Mouse (Mus musculus) 416B (cell line): ENCODE data around the gene Snx7.

Source experiments
- DNase-seq: peaks from one replicate; pipeline ENCODE4 v3.0.0; 2011; ENCODE audit warnings: low read depth

Gene Snx7

DNA sequence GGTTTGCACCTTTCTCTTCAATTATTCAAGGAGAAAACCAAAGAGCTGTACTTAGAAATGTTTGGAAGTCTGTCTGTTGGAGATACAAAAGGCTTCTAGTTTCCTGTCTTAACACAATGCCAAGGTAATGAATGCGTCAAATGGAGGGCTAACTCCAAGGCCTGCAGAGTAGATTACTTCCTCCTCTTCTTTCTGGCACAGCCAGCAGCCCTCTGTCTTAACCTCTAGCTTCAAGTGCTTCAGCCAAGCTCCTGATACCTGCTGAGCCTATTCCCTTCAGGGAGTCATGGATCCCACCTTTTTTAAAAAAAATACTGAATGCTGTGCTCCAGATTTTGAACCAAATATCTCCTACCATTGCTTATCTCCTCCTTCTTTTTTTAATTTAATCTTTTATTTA lies 51.1 kb downstream of the Snx7 start:
- no peak for DNase-seq

DNA sequence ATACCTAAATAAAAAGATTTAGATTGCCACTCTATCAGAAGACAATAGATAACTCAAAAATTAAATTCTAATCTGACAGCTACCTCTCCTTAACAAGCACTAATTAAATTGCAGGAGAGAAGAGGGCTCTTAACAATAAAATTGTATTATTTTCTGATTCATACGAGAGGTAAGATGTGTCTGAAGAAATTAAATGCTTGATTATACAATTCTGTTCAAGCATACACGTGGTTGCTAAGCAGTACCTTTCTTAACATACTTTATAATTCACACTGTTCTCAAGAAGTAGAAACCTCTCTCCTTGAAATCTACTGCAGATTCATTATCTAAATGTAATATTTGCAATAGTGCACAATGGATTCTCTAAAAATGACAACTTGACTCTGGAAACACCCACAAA lies 54.5 kb downstream of the Snx7 start:
- no peak for DNase-seq

DNA sequence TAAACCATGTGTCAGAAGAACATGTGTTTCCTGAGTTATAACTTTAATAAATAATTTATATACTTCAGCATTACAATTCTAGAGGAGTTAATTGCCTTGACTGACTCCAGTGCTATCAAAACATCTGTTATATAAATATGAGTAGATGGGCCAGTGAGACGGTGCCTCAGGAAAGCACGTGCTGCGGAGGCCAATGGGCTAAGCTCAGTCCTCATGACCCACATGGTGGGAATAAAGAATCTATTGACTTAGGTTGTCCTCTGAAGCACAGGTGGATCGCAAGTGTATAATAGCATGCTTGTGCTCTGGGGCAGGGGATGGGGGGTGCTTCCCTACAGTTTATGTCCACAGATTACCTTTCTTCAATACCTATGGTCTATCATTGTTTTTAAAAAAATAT lies 56.6 kb downstream of the Snx7 start:
- DNase-seq = no peak

DNA sequence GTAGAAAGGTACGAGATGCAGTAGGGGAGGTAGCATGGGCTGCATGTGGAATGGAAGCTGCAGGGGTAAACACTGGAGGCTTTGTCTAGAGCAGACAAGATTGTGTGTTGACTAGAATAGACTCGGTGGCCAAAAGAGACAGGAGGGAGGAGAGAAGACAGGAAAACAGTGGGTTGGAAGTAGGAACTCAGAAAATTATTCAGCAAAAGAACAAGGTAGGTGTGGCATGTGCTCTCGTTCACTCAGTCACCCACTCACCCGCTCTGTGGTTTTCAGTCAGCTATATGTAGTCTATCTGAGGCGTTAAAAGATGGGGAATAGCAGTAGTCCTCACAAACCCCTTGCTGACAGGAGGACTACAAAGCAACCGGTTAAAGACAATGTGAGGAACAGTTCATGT lies 63.0 kb downstream of the Snx7 start:
- no peak for DNase-seq

DNA sequence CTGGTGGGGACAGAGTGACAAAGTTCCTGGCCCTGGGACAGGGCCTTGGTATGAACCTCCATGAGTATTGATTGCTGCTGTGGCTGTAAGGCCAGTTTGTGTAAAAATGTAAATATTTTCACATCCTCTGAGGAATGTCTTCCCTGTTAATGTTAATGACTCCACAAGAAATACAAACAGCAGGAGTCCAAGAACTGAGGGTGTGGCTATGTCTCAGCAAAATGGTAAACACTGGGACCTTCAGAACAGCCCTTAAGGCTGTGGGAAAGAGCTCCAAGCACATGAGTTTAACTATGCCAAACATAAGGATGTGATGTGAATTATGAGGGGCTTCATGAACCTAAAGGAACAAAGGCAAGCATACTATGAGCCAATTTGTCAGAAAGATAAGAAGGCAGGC lies 74.2 kb downstream of the Snx7 start:
- no peak for DNase-seq

DNA sequence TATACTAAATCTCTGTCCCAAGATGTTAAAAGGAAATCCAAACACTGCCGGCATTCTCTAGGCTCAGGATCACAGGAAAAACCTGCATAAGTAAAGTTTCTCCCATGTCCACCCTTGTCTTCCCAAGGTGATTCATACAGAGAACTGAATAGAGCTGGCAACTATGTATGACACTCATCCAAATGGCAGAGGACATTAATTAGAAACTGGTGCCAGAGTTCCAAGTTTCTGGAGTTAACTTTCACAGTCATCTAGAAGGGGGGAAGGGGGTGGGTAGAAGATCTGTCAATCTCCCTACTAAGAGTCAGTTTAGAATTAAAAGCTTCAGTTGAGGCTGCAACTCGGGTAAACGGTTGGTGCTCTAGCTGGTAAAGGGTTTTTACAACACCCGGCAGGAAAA lies 76.8 kb downstream of the Snx7 start:
- no peak for DNase-seq

DNA sequence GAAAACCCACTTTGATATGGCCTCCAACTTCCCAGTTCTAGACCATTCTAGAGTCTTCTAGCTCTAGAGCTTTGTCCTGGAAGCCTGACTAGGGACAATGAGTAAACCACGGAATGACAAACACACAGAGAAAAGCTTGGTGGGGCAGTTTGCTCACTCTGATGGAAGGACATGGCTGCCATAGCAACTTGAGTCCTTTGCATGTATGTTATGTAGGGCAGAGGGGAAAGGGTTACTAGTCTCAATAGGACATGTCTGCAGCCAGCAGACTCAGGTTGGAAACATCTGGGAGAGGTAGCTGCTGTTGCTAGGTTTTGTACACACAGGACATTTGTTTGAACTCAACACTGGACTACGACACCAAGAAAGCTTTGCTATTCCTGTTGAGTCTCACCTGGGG lies 77.5 kb downstream of the Snx7 start:
- no peak for DNase-seq

DNA sequence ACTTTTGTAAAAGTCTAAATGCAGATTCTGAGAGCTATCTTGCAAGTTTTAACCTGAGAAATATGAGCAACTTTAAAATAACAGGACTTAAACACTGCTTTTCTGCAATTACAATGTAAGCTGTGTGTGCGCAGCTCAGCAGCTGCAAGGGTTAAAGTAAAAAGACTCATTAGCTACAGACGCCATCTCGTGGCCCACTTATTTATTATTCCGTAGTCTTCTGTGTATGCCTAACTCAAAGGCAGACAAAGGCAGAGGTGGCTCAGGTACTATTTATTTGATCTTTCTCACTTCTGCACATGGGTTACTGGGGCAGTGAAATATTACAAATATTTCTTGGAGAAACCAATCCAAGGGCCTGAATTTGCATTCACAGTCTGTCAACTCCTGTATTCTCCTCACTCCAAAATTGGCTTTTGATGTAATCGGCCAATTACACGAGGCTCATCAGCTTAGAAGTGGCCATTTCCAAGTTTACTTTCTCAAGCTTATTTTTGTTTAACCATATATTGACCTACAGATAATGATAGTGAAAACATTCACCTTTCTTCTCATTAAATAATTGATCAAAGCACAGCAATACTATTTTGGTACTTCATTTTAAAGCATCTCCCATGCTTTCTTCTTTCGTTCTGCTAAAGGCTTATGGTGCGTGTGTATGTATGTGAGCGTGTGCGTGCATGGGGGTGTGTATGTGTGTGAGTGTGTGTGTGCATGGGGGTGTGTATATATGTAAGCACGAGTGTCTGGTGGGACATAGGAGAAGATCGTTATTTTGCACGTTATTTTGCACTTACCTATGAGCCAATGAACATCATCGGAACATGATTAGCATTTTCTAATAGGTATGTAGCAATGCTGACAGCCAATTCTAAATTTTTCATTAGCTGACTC lies 79.7 kb downstream of the Snx7 start:
- DNase-seq = peak; percentile 5

DNA sequence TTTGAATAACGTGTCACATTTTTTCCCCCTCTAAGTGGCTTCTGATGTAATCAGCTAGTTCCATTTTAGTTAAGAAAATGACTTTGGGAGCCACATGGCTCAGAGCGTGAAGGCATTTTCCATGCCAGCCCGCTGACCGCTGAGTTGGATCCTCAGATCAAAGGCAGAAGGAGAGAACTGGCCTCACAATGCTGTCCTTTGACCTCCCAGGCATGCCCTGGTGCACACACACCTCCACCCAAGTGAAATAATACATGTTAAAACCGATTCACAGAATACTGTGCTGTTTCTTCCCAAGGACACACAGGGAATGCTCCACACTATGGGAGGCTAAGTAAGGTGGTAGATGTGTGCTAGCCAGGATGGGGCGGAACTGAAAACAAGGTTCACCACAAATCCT lies 81.5 kb downstream of the Snx7 start:
- DNase-seq = no peak

DNA sequence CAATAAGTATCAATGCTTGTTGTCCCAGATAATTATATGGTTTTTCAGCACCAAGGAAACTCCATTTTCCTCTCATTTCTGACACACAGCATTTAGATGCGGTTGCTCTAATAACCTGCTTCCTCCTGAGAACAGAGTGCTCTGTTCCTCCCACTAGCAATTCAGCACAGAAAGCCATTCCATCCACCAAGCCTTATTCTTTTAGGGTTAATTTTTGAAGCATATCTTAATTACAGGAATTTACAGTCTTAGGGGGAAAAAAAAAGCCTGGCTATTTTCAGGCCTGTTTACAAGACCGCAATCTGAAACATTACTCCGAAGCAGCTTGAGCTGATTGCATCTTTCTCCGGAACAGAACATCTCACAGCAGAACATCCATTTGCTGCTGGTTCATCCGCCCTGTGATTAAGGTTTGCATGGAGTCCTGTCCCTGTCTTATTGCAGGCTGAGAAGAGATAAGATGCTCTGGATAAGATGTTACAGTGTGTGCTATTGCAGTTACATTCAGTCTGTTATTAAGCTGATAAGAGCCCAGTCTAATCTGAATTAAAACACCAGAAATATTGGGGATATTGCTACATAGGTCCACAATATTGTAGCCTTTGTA lies 116.5 kb downstream of the Snx7 start:
- no peak for DNase-seq

DNA sequence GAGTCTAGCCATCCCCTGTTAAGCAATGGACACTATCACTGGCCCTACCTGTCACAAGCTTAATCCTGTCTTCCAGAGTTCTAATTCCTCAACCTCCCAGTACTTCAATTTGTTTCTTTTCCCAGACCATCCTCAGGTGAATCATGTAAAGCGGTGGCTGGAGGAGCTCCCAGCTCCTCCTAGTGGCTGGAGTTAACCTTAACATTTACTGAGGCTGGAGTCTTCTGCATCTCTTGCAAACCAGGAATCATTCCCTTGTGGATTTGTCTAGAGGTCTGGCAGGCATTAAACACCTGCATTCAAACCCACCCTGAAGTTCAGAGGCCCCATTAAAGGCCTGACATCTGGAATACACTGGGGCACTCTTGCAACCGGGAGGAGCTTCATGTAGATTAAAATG lies 117.1 kb downstream of the Snx7 start:
- DNase-seq = no peak

DNA sequence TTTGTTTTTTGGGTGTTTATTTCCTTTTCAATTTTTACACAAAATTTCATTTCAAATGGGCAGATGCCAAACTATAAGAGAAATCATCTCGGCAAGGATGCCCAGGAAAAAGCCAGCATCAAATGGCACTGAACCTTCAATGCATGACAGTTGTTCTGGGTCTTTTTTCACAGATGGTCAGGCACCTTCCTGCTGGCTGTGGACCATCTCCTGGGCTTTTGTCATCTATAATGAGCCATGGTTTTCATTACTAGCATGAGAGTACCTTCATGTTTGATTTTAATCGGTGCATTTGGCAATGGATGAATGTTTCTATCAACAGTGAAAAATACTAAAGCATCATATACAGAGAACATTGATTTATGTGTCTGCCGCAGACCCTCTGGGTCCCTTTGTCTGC lies 119.5 kb downstream of the Snx7 start:
- no peak for DNase-seq

DNA sequence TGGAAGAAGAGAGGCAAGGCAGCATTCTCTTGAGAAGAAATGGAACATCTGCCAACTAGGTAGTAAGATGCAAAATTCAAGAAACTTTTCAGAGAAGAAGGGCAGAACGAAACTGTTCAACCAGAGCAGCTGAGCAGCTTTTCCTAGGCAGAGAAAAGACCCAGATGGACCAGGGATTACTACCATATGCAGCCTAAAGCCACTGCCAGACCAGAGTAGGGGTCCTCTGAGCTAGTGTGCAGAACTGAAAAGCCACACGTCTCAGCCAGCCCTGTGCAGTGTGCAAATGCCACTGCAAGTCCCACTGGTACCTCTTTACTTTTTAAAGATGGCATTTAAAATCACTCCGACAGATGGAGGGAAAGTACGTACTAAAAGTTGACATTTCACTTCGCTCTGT lies 129.0 kb downstream of the Snx7 start:
- DNase-seq = no peak

DNA sequence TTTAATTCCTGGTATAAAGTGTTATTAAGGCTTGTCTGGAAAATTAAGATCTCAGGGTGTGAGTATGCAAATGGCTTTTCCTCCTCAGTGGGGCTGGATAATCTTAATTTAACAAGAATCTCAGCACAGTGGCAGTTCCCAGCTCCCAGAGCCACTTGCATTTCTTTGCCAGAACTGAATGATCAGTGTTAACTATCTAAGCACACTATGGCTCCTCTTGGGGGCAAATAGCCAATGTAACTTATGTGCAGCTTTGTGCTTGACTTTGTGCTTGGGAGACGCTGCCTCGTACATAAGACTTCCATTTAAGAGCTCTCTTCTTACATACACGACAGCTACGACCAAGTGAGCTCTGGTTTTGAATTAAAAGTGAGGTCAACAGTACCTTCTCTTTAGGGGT lies 136.1 kb downstream of the Snx7 start:
- no peak for DNase-seq
